Mouse (Mus musculus) MEL (cell line): Measurements from ENCODE around the gene Rbm5. TPM values are rescaled to one million over a fixed set of nuclear protein-coding genes. Genes with fewer than 3 reads are reported as not detected.

Source experiments
- DNase-seq: peaks from one replicate; pipeline ENCODE4 v3.0.0; 2011; ENCODE audit warnings: low read depth, low spot score
- H3K27ac ChIP-seq: 2 replicates; pipeline ENCODE4 v1.5.1; 2012; ENCODE audit warnings: low read depth, mild to moderate bottlenecking, control low read depth, low read length, moderate library complexity; ENCODE audit not compliant: control insufficient read depth
- H3K27me3 ChIP-seq, 2 experiments: fragments of 150-350 bp in 1 of 2; sonication (generic) in 1 of 2; 2 replicates each; pipeline ENCODE4 v1.6.1; 2012; ENCODE audit warnings: low read length in 2 of 2, mild to moderate bottlenecking in 2 of 2, improper control_type of control experiment in 1 of 2, moderate library complexity in 1 of 2; ENCODE audit not compliant: insufficient read depth in 2 of 2, control insufficient read depth in 1 of 2
- H3K36me3 ChIP-seq, 2 experiments: 2 replicates each; pipeline ENCODE4 v1.6.1; 2012 to 2014; ENCODE audit warnings: low read length in 2 of 2, improper control_type of control experiment in 1 of 2, inconsistent platforms in 1 of 2, mild to moderate bottlenecking in 1 of 2; ENCODE audit not compliant: insufficient read depth in 2 of 2, control insufficient read depth in 1 of 2
- H3K4me1 ChIP-seq, 2 experiments: fragments of 150-350 bp in 1 of 2; sonication (generic) in 1 of 2; 2 replicates each; pipeline ENCODE4 v1.6.1; 2012; ENCODE audit warnings: low read length in 2 of 2, improper control_type of control experiment in 1 of 2, mild to moderate bottlenecking in 1 of 2; ENCODE audit not compliant: insufficient read depth in 2 of 2, control insufficient read depth in 1 of 2
- H3K4me3 ChIP-seq, 2 experiments: fragments of 150-350 bp in 1 of 2; sonication (generic) in 1 of 2; 2 replicates each; pipeline ENCODE4 v1.5.1; 2012; ENCODE audit warnings: low read depth in 2 of 2, low read length in 2 of 2, mild to moderate bottlenecking in 2 of 2, moderate library complexity in 2 of 2, control low read depth in 1 of 2, improper control_type of control experiment in 1 of 2; ENCODE audit not compliant: control insufficient read depth in 1 of 2, insufficient read depth in 1 of 2
- H3K79me2 ChIP-seq: 2 replicates; pipeline ENCODE4 v1.6.1; 2012; ENCODE audit warnings: mild to moderate bottlenecking, low read length, moderate library complexity; ENCODE audit not compliant: control insufficient read depth, poor library complexity, insufficient read depth
- H3K9ac ChIP-seq: 2 replicates; pipeline ENCODE4 v1.6.1; 2012; ENCODE audit warnings: low read depth, mild to moderate bottlenecking, control low read depth, low read length, moderate library complexity; ENCODE audit not compliant: control insufficient read depth, poor library complexity, severe bottlenecking
- H3K9me3 ChIP-seq: fragments of 150-350 bp; sonication (generic); replicated peaks from 2 replicates; pipeline ENCODE4 v1.6.1; 2012; ENCODE audit warnings: mild to moderate bottlenecking, low read length, improper control_type of control experiment, moderate library complexity; ENCODE audit not compliant: insufficient read depth
- E2F4 ChIP-seq: IDR thresholded peaks from 2 replicates; pipeline ENCODE4 v1.6.1; 2011; ENCODE audit warnings: low read depth, low read length, improper control_type of control experiment, borderline replicate concordance
- EP300 ChIP-seq, 2 experiments: IDR thresholded peaks; 2 replicates each; pipeline ENCODE4 v1.6.1; 2011; ENCODE audit warnings: improper control_type of control experiment in 2 of 2, low read length in 2 of 2, low read depth in 1 of 2, mild to moderate bottlenecking in 1 of 2
- ETS1 ChIP-seq: IDR thresholded peaks from 2 replicates; pipeline ENCODE4 v1.6.1; 2012; ENCODE audit warnings: low read depth, mild to moderate bottlenecking, inconsistent platforms, low read length, improper control_type of control experiment, moderate library complexity
- MAX ChIP-seq: IDR thresholded peaks from 2 replicates; pipeline ENCODE4 v1.6.1; 2011; ENCODE audit warnings: low read length, improper control_type of control experiment
- MEF2A ChIP-seq: IDR thresholded peaks from 2 replicates; pipeline ENCODE4 v1.6.1; 2014; ENCODE audit warnings: low read depth, mild to moderate bottlenecking, inconsistent platforms, low read length, improper control_type of control experiment; ENCODE audit not compliant: poor library complexity, insufficient replicate concordance, severe bottlenecking; ENCODE audit errors: extremely low read depth
- NELFE ChIP-seq: IDR thresholded peaks from 2 replicates; pipeline ENCODE4 v1.6.1; 2011; ENCODE audit warnings: low read depth, low read length, improper control_type of control experiment
- POLR2A ChIP-seq, 2 experiments: IDR thresholded peaks; 2 replicates each; pipeline ENCODE4 v1.6.1; 2011 to 2012; ENCODE audit warnings: low read length in 2 of 2, mild to moderate bottlenecking in 2 of 2, control low read depth in 1 of 2, improper control_type of control experiment in 1 of 2, low read depth in 1 of 2, moderate library complexity in 1 of 2; ENCODE audit not compliant: control insufficient read depth in 1 of 2, insufficient read depth in 1 of 2, poor library complexity in 1 of 2
- POLR2AphosphoS2 ChIP-seq: IDR thresholded peaks from 2 replicates; pipeline ENCODE4 v1.6.1; 2011; ENCODE audit warnings: low read length, improper control_type of control experiment
- RAD21 ChIP-seq: IDR thresholded peaks from 2 replicates; pipeline ENCODE4 v1.6.1; 2011; ENCODE audit warnings: mild to moderate bottlenecking, low read depth, low read length, improper control_type of control experiment
- TCF12 ChIP-seq: IDR thresholded peaks from 2 replicates; pipeline ENCODE4 v1.6.1; 2014; ENCODE audit warnings: low read depth, mild to moderate bottlenecking, inconsistent platforms, low read length, improper control_type of control experiment, moderate library complexity
- USF1 ChIP-seq: IDR thresholded peaks from 2 replicates; pipeline ENCODE4 v1.6.1; 2014; ENCODE audit warnings: low read depth, mild to moderate bottlenecking, inconsistent platforms, low read length, improper control_type of control experiment, moderate library complexity
- USF2 ChIP-seq, 2 experiments: IDR thresholded peaks; 2 replicates each; pipeline ENCODE4 v1.6.1; 2011 to 2012; ENCODE audit warnings: improper control_type of control experiment in 2 of 2, low read length in 2 of 2, borderline replicate concordance in 1 of 2, inconsistent platforms in 1 of 2, low read depth in 1 of 2, mild to moderate bottlenecking in 1 of 2; ENCODE audit not compliant: insufficient read depth in 1 of 2
- polyA plus RNA-seq, 2 experiments: library from polyadenylated mRNA; stranded (reverse) in 1 of 2; unstranded in 1 of 2; fragments of >175 nt in 1 of 2; fragments of >200 nt in 1 of 2; gene quantifications; 2 replicates each; pipeline versions ENCODE4 v1.2.1 to v1.2.4; 2012; ENCODE audit warnings: low replicate concordance in 2 of 2, low read depth in 1 of 2; ENCODE audit not compliant: insufficient read length in 2 of 2, insufficient read depth in 1 of 2, missing spikeins in 1 of 2
- total RNA-seq: library from RNA; depleted of rRNA; stranded (reverse); fragments of 300-350 nt; gene quantifications from 2 replicates; pipeline ENCODE4 v1.2.3, GENCODE M21; 2012

The Rbm5 gene
- total and polyA plus RNA-seq, 3 experiments = 80.2 to 143 (median 125) TPM

DNA sequence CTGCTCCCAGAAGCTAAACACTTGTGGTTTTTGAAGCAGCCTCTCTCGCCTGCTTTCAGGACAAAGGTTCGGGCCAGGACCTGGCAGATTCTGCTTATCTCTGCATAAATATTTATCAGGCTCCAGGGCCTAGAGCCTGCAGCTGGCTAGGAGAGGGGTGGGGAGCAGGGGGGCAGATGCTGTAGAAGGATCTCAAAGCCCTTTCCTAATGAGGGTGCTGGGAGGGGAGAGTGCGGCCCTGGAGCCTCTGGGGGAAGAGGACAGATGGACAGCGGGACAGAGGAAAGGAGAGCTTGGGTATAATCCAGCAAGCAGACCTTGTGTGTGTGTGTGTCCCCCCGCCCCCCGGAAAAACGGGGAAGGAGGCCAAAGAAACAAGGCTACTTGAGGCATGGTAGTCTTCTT is 36.2 kb downstream of the Rbm5 start:
- TF ChIP-seq USF1 = no peak
- TF ChIP-seq TCF12 = peak; percentile 50; the same call in 1 of the 2 replicates
- no peak overlapping the region for H3K4me3 ChIP-seq
- no peaks in the 10 kb centered on the region for H3K9me3 ChIP-seq
- peaks cover 0 to 9% of the 10 kb centered on the region in 2 experiments; a peak in 3 of 4 replicates for H3K36me3 ChIP-seq
- peaks cover 5 to 28% of the 10 kb centered on the region in 2 experiments; a peak in 3 of 4 replicates for H3K4me1 ChIP-seq
- H3K79me2 ChIP-seq = no peaks in the 10 kb centered on the region
- no peaks in the 10 kb centered on the region for H3K27me3 ChIP-seq
- no peak for DNase-seq
- H3K9ac ChIP-seq = no peak overlapping the region
- no peak overlapping the region for H3K27ac ChIP-seq

DNA sequence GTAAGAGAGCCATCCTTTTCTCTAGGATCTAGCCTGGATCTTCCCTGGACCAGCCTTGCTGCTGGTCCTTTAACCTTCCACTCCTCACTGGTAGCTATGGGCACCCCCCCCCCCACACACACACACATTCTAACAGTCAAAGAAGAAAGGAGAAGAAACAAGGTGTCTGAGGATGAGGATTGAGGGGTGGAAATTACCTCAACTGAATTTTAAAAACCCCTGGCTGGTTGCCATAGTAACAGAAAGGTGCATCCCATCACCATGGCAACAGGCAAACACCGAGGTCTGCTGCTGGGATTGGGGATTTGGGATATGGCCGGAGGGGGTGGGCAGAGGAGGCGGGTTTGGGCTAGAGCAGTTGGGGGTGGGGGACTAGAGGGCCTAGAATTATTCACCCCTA is 41.1 kb downstream of the Rbm5 start:
- Histone ChIP-seq H3K4me3 (no peak overlapping the region), H3K4me1 (peaks cover 17 to 37% of the 10 kb centered on the region in 2 experiments), H3K36me3 (peaks cover 0 to 12% of the 10 kb centered on the region in 2 experiments; a peak in 2 of 4 replicates), H3K79me2 (no peaks in the 10 kb centered on the region), H3K27me3 (no peaks in the 10 kb centered on the region), H3K9me3 (no peaks in the 10 kb centered on the region), H3K27ac (no peak overlapping the region), H3K9ac (no peak overlapping the region)
- DNase-seq = no peak
- TF ChIP-seq NELFE (no peak), MEF2A (no peak), ETS1 (no peak), E2F4 (no peak), POLR2A (IDR thresholded peaks at IDR 0.05; ENCODE audit: control insufficient read depth in 1 of 2, insufficient read depth in 1 of 2, low read depth in 1 of 2, low read length in 2 of 2, poor library complexity in 1 of 2) (no peak), RAD21 (no peak)

DNA sequence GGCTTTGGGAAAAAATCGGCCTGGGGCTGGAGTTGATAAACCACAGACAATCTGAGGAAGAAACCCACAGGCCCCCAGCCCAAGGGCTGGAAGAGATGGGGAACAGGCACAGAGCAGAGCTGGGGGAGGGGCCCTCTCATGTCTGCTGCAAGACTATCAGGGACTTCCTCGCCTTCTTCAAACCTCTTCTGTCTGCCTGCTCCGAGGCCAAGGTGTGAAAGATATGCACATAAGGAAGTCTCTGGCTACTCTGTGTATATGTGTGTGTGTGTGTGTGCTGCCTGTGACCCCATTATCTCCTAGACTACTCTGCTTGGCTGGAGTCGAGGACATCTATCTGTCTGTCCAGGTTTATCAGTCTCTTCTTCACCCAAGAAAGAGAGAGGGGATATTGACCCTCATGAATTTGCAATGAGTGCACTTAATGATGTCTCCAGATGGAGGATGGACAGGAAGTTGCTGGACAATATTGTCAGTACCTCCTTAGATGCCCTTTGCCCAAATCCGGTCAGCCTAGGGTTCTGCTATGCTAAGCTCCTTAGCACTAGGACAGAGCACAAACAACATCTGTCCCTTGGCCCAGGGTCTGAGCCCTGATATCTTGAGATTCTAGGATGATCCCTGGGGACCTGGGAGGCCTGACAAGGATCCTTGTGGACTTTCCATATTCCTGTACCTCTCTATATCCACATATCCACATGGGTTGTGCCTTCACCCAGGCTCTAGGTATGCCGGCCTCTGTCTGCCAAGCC is 41.7 kb downstream of the Rbm5 start:
- Histone ChIP-seq H3K4me1 (peaks cover 19 to 37% of the 10 kb centered on the region in 2 experiments), H3K4me3 (no peak overlapping the region), H3K36me3 (peaks cover 0 to 19% of the 10 kb centered on the region in 2 experiments; a peak in 2 of 4 replicates), H3K9ac (no peak overlapping the region), H3K79me2 (no peaks in the 10 kb centered on the region), H3K9me3 (no peaks in the 10 kb centered on the region), H3K27ac (no peak overlapping the region), H3K27me3 (no peaks in the 10 kb centered on the region)
- TF ChIP-seq MAX = peak; percentile 62; the same call in 1 of the 2 replicates
- no peak for TF ChIP-seq USF2 (IDR thresholded peaks at IDR 0.05; ENCODE audit: borderline replicate concordance in 1 of 2, insufficient read depth in 1 of 2, low read depth in 1 of 2, low read length in 2 of 2)
- peak in 1 of 2 experiments; percentile 13; a peak in 1 of 4 replicates for TF ChIP-seq EP300 (IDR thresholded peaks at IDR 0.05; ENCODE audit: low read depth in 1 of 2, low read length in 2 of 2)
- no peak for TF ChIP-seq POLR2AphosphoS2
- DNase-seq = peak; percentile 54
